Mouse (Mus musculus) heart, adult 2 months (tissue): ENCODE data around the gene Scaf1.

Experiments used
- EP300 ChIP-seq: fragments of 200-500 bp; IDR thresholded peaks from 2 replicates; pipeline ENCODE4 v1.6.1; 2011; ENCODE audit warnings: low read depth, low read length, control low read depth; ENCODE audit not compliant: insufficient read depth
- POLR2A ChIP-seq: fragments of 200-500 bp; IDR thresholded peaks from 2 replicates; pipeline ENCODE4 v1.6.1; 2011; ENCODE audit warnings: mild to moderate bottlenecking, low read depth, low read length, control low read depth; ENCODE audit not compliant: insufficient read depth

DNA sequence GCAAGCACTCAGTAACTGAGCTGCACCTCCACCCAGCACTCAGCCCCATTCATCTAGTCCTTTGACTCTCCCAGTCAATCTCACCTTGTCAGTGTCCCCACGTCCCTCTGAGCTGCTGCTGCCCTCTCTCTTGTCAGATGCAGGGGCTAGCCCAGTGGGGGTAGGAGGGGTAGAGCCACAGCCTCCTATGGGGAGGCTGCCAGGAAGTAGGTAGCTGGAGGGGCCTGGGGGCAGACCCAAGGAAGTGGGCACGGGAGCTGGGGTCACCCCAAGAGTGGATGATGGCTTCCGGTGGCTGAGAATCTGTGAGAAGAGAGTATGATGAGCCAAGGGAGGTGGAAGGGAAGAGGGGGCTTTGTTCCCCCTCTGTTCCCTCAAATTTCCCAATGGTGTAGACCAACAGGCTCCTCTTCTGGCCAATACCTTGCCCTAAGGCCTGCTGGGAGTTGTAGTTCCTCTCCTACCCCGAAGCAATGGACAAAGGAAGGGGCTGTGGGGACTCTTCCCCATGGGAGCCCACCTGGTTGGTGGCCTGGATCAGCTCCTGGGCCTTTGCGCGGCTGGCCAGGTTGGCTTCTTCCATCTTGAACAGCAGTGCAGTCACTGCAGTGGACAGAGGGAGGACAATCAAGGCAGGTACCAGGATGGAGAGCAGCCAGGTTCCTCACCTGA lies 10.7 kb downstream of the Scaf1 start:
- no peak for TF ChIP-seq EP300
- no peak for TF ChIP-seq POLR2A
